Mouse (Mus musculus) cortical plate, adult 2 months (tissue): Measurements from ENCODE around the gene 4930572O03Rik.
"Not testable (repeated sequence)": the region's sequence is repeated elsewhere in the genome, so short reads cannot be mapped to it uniquely, and the experiment has no call there.

Source experiments
- CTCF ChIP-seq: fragments of 200-500 bp; IDR thresholded peaks from 2 replicates; pipeline ENCODE4 v1.5.1; 2011; ENCODE audit warnings: mild to moderate bottlenecking, control low read depth, low read length; ENCODE audit not compliant: insufficient read depth; ENCODE audit errors: extremely low read depth
- POLR2A ChIP-seq: fragments of 200-500 bp; IDR thresholded peaks from 2 replicates; pipeline ENCODE4 v1.6.1; 2011; ENCODE audit warnings: mild to moderate bottlenecking, low read length, control low read depth; ENCODE audit not compliant: insufficient read depth; ENCODE audit errors: extremely low read depth

DNA sequence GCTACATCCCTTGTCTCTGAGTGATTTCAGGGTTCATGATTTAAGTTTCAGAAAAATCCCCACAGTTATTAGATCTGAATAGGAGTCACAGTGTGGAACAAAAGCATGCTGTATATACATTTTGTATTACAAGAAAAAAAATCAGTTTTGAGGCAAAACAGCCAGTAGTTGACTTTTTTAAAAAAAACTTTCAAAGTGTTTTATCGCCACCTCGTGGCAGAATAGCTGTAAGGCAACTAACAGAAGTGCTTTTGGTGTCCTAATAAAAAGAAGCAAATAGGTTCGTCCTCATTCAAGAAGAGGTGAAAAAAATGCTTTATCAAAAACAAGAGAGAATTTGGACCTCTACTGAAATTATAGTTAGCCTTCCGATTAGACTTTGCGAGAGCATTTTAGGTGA lies 26.8 kb downstream of the 4930572O03Rik start:
- not testable (repeated sequence) for TF ChIP-seq CTCF, POLR2A
